Mouse (Mus musculus): ENCODE measurements around the gene Dnase1.

DNA sequence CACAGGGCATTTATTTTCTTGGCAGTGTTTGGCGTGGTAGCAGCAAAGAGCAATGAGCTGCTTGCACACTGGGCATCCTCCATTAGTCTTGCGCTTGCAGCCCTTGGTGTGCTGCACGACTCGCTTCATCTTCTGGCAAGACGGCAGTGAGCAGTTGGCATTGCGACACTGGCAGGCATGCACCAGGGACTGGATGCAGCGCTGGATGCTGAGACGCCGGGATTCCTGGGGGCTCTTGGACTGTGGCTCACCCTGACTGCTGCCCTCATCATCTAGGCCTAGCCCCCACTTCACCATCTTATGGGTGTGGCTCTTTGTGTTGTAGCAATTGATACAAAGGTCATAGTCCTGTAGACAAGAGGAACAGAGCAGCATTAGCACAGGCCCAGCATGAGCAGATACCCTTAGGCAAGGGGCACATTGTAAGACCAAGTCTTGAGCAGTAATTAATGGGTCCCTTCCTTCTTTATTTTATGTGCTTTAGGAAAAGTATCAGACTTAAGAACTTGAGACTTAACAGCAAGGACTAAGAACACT lies 49.2 kb downstream of the Dnase1 start:
- TF ChIP-seq CHD2 (IDR thresholded peaks at IDR 0.05; ENCODE audit: low read depth, low read length) (no peak), MAFK (IDR thresholded peaks at IDR 0.05; ENCODE audit: insufficient read depth, low read depth, low read length) (no peak), HCFC1 (IDR thresholded peaks at IDR 0.05; ENCODE audit: borderline replicate concordance, insufficient read depth, low read length) (no peak), ZNF384 (IDR thresholded peaks at IDR 0.05; ENCODE audit: low read depth, low read length) (no peak), ZC3H11A (IDR thresholded peaks at IDR 0.05; ENCODE audit: borderline replicate concordance, low read depth, low read length) (no peak)
